Mouse (Mus musculus) lung, adult 2 months (tissue): Measurements from ENCODE around the gene Ppp1cb. TPM values are rescaled to one million over a fixed set of nuclear protein-coding genes. Genes with fewer than 3 reads are reported as not detected.

ENCODE experiments used
- DNase-seq: peaks from one replicate; pipeline ENCODE4 v3.0.0; 2022
- H3K4me1 ChIP-seq: fragments of 200-500 bp; 2 replicates; pipeline ENCODE4 v1.6.1; 2011; ENCODE audit warnings: low read length; ENCODE audit not compliant: control insufficient read depth, insufficient read depth
- H3K4me3 ChIP-seq: fragments of 200-500 bp; replicated peaks from 2 replicates; pipeline ENCODE3; 2011; ENCODE audit warnings: low read depth, mild to moderate bottlenecking, control low read depth, low read length; ENCODE audit errors: extremely low read depth
- CTCF ChIP-seq: fragments of 200-500 bp; IDR thresholded peaks from 2 replicates; pipeline ENCODE4 v1.5.1; 2011; ENCODE audit warnings: mild to moderate bottlenecking, low read length, control low read depth; ENCODE audit not compliant: insufficient read depth
- POLR2A ChIP-seq: fragments of 200-500 bp; IDR thresholded peaks from 2 replicates; pipeline ENCODE4 v1.6.1; 2011; ENCODE audit warnings: low read depth, mild to moderate bottlenecking, control low read depth, low read length, borderline replicate concordance; ENCODE audit errors: extremely low read depth
- WGBS: fragments of 180-500 bp; shearing (Covaris S2); methylation state at CpG from one replicate; pipeline ENCODE4 v1.1.7; 2018; 5-methylcytosine and 5-hydroxymethylcytosine counted together
- polyA plus RNA-seq: library from polyadenylated mRNA; depleted of rRNA; stranded (reverse); fragments of >200 nt; gene quantifications from 2 replicates; pipeline ENCODE4 v1.2.3, GENCODE M21; 2012; rRNA removed

Ppp1cb gene
- polyA plus RNA-seq, result 18.4 and 44.2 TPM in 2 replicates

DNA sequence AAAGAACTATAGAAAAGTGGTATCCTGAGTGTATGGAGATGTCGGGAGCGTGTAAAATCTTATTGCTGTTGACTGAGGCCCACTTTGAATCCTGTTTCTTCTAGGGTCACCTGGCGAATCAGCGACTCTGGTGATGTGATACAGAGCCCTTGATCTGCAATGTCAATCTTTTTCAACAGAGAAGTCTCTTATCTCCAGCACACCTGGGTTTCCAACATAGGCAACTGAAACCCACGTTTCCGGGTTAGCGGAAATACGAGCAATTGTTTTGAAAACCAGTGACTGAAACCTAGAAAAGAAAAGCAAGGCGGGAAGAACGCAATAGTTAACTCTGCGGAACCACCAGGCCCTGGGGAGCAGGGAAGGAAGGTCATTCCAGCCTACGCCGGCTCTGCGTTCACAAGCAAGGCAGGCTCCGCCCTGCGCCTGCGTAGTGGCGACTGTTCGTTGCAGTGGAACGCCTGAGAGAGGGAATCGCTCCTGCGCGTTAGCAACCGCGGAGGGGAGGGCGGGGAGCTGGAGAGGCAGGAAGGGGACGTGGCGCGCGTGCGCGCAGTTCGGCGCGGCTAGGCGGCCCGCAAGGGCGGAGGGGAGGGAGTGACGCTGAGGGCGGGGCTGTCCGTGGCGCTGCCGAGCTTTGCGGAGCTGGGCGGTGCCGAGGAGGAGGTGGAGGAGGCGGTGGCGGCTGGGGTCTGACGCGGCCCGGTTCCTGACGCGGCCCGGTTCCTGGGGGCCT is at the start of gene Ppp1cb:
Gene Ppp1cb, plus strand, starts transcription at position 436 of the 736 bp plus-strand sequence.
- TF ChIP-seq POLR2A (peak; percentile 99), CTCF (no peak)
- DNase-seq, result peak; percentile 93
- H3K4me1 ChIP-seq, result peaks cover 12% of the 10 kb centered on the region
- peak within 1 kb of the TSS; percentile 93 for H3K4me3 ChIP-seq
- WGBS, result 1% methylated on average over 54 of the region's 54 CpGs

DNA sequence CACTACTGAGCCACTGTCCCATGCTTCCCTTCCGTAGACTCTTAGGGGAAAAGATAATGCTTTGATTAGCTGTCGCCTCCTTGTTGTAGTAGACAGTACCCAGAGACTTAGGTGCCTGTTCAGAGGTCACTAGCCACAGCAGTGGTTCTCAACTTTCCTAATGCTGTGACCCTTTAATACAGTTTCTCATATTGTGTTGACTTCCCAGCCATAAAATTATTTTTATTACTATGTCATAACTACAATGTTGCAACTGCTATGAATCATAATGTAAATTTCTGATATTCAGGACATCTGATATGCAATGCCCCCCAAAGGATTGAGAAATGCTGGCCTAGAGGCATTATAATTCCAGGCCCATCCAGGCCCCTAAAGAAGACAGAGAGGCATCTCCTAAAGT is 48.9 kb upstream of the Ppp1cb start:
- WGBS, result 80% methylated on average over 2 of the region's 2 CpGs
- TF ChIP-seq CTCF (no peak), POLR2A (no peak)
- Histone ChIP-seq H3K4me3 (no peak overlapping the region), H3K4me1 (no peaks in the 10 kb centered on the region; the same call in 1 of the 2 replicates)
- no peak for DNase-seq

DNA sequence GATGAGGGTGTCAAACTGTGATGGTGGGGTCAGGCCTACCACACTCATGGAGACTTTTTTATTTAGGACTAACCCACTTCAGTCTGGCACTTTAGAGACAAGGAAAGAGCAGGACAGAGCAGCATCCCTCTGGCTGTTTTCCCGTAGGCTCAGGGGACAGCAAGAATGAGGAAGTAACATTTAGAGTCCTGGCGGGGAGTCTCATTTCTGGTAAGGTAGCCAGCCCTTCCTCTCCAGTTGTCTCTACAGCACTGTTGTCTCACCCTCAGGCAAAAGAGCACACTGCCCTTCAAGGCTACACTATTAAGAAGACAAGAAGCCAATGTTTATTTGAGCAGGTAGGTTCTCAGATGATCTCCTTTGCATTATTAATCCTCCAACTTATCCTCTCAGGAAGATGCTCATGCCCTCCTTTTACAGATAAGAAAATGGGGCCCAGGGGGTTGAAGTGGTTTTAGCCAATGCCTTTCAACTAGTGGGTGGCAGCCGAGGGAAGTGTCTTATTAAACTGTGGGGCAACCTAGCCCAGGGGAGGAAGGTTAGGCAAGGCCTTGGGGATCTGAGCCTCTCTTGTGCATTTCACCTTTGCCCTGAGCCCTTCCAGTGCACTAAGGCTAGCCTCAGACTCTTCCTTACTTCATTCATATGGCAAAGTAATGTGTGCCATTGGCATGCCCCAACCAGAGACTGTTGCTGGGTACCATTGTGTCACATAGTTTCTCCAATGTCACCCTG is 47.5 kb upstream of the Ppp1cb start:
- TF ChIP-seq CTCF, result no peak
- TF ChIP-seq POLR2A, result no peak
- Histone ChIP-seq H3K4me1 (no peaks in the 10 kb centered on the region; the same call in 1 of the 2 replicates), H3K4me3 (no peak overlapping the region)
- WGBS, result 51% methylated on average over 3 of the region's 3 CpGs
- no peak for DNase-seq

DNA sequence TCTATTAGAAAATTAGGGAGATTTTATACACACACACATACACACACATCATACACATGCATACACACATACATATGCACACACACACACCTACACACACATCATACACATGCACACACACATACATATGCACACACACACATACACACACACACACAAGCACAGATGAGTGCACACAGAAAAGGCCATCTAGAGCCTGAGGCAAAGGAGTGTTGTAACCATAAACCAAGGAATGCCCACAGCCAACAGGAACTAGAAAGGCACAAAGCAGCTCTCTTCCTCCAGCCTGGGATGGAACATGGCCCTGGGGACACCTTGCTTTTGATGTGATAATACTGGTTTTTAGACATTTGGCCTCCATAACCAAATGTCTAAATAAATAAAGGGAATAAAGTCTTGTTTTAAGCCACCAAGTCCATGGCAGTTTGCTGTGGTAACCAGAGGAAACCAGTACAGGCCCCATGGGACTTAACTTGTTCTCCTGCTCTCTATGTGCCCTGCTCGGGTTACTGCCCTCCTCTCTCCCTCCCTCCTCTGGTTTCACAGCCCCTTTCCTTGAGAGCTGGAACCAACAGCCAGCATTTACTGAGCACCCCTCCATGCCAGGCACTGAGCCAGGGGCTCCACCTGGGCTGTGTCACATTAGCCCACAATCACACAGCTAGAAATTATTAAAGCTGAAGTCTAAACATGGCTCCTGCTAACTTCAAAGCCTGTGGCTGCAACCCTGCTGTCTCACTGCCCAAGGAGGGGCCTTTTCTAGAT is 46.3 kb upstream of the Ppp1cb start:
- Histone ChIP-seq H3K4me1 (peaks cover 3% of the 10 kb centered on the region), H3K4me3 (no peak overlapping the region)
- no peak for TF ChIP-seq CTCF
- 27% methylated on average over 1 of the region's 1 CpGs for WGBS
- no peak for DNase-seq

DNA sequence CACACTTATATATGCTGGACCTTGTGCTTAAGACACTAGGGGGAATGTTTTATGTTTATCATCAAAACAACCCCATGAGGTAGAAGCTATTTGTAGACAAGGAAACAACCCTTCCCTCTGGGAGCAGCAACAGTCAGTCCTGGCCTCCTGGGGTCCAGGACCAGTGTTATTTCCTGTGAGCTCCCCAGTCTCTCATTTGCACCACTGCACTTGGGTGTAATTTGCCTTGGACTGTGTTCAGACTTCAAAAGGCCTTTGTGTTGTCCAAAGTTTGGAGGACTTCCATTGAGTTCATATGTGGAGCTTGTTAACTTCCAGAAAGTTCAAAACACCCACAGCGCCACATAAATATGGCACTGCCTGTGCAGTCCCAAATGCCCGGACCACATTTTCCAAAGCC is 45.6 kb upstream of the Ppp1cb start:
- DNase-seq, result no peak
- H3K4me1 ChIP-seq, result peaks cover 3% of the 10 kb centered on the region
- WGBS, result 68% methylated on average over 2 of the region's 2 CpGs
- TF ChIP-seq CTCF, result no peak
- no peak for TF ChIP-seq POLR2A
- no peak overlapping the region for H3K4me3 ChIP-seq

DNA sequence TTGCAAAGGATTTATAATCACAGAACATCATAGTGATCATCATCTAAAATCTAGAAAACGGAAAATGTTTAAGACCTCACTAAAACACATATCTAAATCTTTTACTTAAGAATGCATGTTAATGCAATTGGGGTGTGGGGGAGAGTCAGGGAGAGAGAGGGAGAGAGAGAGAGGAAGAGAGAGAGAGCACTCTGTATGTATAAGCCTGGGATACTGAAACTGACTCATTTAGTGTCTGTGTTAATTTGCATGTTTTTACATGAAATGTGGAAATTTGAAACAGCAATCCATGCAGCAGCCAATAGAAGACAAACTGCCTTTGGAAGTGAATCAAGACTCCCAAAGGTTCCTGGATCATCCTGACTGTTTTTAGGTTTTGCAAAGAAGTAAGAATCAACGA is 45.1 kb upstream of the Ppp1cb start:
- H3K4me3 ChIP-seq, result no peak overlapping the region
- TF ChIP-seq CTCF (no peak), POLR2A (no peak)
- DNase-seq, result no peak
- H3K4me1 ChIP-seq, result peaks cover 3% of the 10 kb centered on the region
- 62% methylated on average over 2 of the region's 2 CpGs for WGBS

DNA sequence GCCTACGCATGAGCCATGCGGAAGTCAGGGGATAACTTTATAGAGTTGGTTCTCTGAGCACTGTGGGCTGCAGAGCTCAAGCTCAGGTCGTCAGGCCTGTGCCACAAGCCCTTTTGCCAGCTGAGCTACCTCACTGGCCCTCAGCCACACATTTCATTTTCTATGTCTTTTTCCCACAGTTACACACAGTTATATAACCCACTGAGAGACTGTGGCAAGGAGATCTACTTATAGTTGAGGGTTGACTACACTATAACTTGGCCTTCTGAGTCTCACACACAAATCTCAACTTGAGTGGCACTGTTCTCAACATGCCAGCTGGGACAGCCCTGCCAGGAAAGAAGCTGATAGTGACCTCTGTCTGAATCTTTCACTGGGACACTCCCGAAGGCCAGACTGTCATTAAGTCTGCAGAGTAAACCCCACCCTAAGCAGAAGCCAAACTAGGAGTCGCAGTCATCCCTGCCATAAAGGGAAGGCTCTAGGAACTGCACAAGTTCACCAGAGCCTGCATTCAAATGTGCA is 44.1 kb upstream of the Ppp1cb start:
- 57% methylated on average over 5 of the region's 5 CpGs for WGBS
- TF ChIP-seq CTCF (no peak), POLR2A (no peak)
- H3K4me3 ChIP-seq, result no peak overlapping the region
- H3K4me1 ChIP-seq, result peaks cover 3% of the 10 kb centered on the region
- DNase-seq, result no peak

DNA sequence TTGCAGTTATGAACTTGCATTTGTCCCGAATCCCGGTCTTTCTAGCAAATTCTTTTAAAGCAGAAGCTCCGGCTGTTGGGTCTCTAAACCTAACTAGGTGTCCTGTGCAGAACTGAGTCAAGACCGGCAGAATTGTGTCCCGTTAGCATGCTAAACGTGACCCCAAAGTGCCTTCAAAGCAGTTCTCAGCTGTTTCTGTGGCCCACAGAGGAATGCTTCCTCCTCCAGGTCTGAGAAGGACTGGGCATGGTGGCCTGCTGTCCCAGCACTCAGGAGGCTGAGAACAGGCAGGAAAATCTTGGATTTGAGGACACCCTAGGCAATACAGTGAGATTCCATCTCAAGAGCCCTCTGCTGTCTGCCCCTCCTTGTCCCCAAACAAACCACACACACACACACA is 43.1 kb upstream of the Ppp1cb start:
- TF ChIP-seq POLR2A (no peak), CTCF (no peak)
- peaks cover 3% of the 10 kb centered on the region for H3K4me1 ChIP-seq
- 91% methylated on average over 6 of the region's 6 CpGs for WGBS

DNA sequence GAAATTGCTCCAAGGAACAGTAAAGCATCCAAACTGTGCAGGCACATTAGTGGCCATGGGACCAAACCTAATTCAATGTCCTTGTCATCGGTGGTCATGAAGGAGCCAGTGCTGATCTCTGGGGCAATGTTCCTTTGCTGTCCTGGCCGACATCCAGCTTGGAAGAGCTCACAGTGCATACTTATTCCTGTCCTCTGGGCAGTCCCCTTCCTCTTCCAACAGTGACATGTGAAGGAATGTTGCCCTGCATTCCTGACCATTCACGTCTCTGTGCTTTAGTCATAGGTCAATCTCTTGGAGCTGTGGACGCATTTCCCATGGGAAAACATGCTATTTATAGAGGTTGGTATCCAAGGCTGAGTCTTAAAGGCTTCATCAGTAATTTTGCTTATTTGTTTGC is 41.8 kb upstream of the Ppp1cb start:
- H3K4me3 ChIP-seq, result no peak overlapping the region
- peak; percentile 28 for DNase-seq
- TF ChIP-seq POLR2A (no peak), CTCF (no peak)
- WGBS, result 11% methylated on average over 4 of the region's 4 CpGs
- peaks cover 3% of the 10 kb centered on the region for H3K4me1 ChIP-seq

More for the DNA sequence above, 43.1 kb upstream of the Ppp1cb start:
- no peak overlapping the region for H3K4me3 ChIP-seq
- no peak for DNase-seq
